In genomic region chr13:73677853-73678252, GRCm38 (mm10) we compare ENCODE assay signal across 22 mouse cellular contexts. TPM values are rescaled to one million over a fixed set of nuclear protein-coding genes. Genes with fewer than 3 reads are reported as not detected.
A peak's percentile ranks its signal among the peaks of the same experiment; 100 is the strongest.
DNase-seq lines count a peak whose midpoint lies in the region; ATAC-seq and TF ChIP-seq lines count a peak whose summit lies in the region.
"Had no signal": no experiment of that assay in that cellular context is flagged by ENCODE, and none has a peak within 500 bp of the region (broad histone marks: within the 10 kb centered on the region; RNA-seq: fewer than 3 reads in every experiment).

Gene Slc6a18, minus strand, starts transcription at chr13:73678023.

- H3K4me3 ChIP-seq in kidney, postnatal 0 days (replicated peaks; ENCODE audit: low read depth, low read length): no peak within 1 kb of the TSS
- H3K4me3 ChIP-seq: embryonic facial prominence, embryonic 12.5 days; forebrain, embryonic 15.5 days; heart, adult 2 months; heart, embryonic 15.5 days; hindbrain, embryonic 13.5 days had no signal

- peak within 1 kb of the TSS; percentile 52; the same call in 1 of the 2 replicates for H3K27ac ChIP-seq in kidney, postnatal 0 days
- H3K27ac ChIP-seq: embryonic facial prominence, embryonic 12.5 days; forebrain, embryonic 15.5 days; heart, adult 2 months; heart, embryonic 15.5 days; hindbrain, embryonic 13.5 days had no signal

- 0 out of 2 replicates have a peak within 1 kb of the TSS, but pooled peaks have one; percentile 18 for H3K4me2 ChIP-seq in kidney, postnatal 0 days (ENCODE audit: low read length)
- H3K4me2 ChIP-seq: embryonic facial prominence, embryonic 12.5 days; forebrain, embryonic 15.5 days; heart, embryonic 11.5 days; heart, embryonic 15.5 days; hindbrain, embryonic 13.5 days had no signal

- POLR2A ChIA-PET in Patski (lab: Charles Lee): interaction anchor here (0.6 kb wide), 1 partner anchor 13 kb away, joined by 3 read pairs; no protein-coding TSS in a partner anchor

- H3K9ac ChIP-seq in kidney, postnatal 0 days (ENCODE audit: low read depth, low read length): no peak within 1 kb of the TSS
- H3K9ac ChIP-seq: embryonic facial prominence, embryonic 12.5 days; forebrain, embryonic 15.5 days; heart, embryonic 15.5 days; hindbrain, embryonic 13.5 days had no signal

- intact Hi-C loops in left cerebral cortex, postnatal 25 days (cut with DNase I): no loop called here

- TF ChIP-seq CTCF in Patski (IDR thresholded peaks at IDR 0.05): no peak
- no peak for TF ChIP-seq CTCF in kidney, postnatal 0 days (IDR thresholded peaks at IDR 0.05; ENCODE audit: low read depth)

- H3K4me1 ChIP-seq in kidney, postnatal 0 days (replicated peaks; ENCODE audit: insufficient read depth, low read length): peaks cover 3% of the 10 kb centered on the region; the same call in 1 of the 2 replicates
- H3K4me1 ChIP-seq: embryonic facial prominence, embryonic 12.5 days; forebrain, embryonic 15.5 days; heart, embryonic 15.5 days; hindbrain, embryonic 13.5 days had no signal

- H3K36me3 ChIP-seq in kidney, postnatal 0 days (ENCODE audit: insufficient read depth, low read length): no peaks in the 10 kb centered on the region
- H3K36me3 ChIP-seq: embryonic facial prominence, embryonic 12.5 days; forebrain, embryonic 15.5 days; heart, embryonic 15.5 days; hindbrain, embryonic 13.5 days had no signal

- 78% methylated on average over 3 of the region's 3 CpGs for WGBS in kidney, postnatal 0 days

- no peak for ATAC-seq in Patski
- no peak for ATAC-seq in kidney, postnatal 0 days (replicated peaks; ENCODE audit: low FRiP score, low read depth)
- ATAC-seq: forebrain, embryonic 15.5 days had no signal

- H3K27me3 ChIP-seq in Patski: no peaks in the 10 kb centered on the region
- H3K27me3 ChIP-seq in kidney, postnatal 0 days (ENCODE audit: insufficient read depth, low read length): no peaks in the 10 kb centered on the region
- H3K27me3 ChIP-seq: embryonic facial prominence, embryonic 12.5 days; forebrain, embryonic 15.5 days; heart, embryonic 15.5 days; hindbrain, embryonic 13.5 days had no signal

- in situ Hi-C loops in Patski (cut with MboI; ENCODE audit: low pct_unique_long_range_greater_than_20kb): no loop called here

- no peaks in the 10 kb centered on the region for H3K9me3 ChIP-seq in kidney, postnatal 0 days (replicated peaks; ENCODE audit: low read length)
- H3K9me3 ChIP-seq: embryonic facial prominence, embryonic 12.5 days; forebrain, embryonic 15.5 days; heart, embryonic 15.5 days; hindbrain, embryonic 13.5 days had no signal

- CTCF ChIA-PET in Patski (lab: Charles Lee): interaction anchor here (1.4 to 6.0 kb wide), 4 partner anchors 11 to 31 kb away, joined by 4 to 54 read pairs (median 16); no protein-coding TSS in a partner anchor

- DNase-seq in Patski (ENCODE audit: low read depth, low spot score): no peak
- DNase-seq in kidney, adult 8-10 months: peak; percentile 70 to 74
- no peak for DNase-seq in kidney, postnatal 0 days (ENCODE audit: low spot score)
- DNase-seq in kidney, postnatal 36 days: peak; percentile 64 to 75
- no peak for DNase-seq in left cerebral cortex, postnatal 25 days (ENCODE audit: low spot score in 2 of 2)
- DNase-seq in urinary bladder, postnatal 25 days (ENCODE audit: low spot score): no peak
- DNase-seq: adrenal gland, postnatal 10 days; cerebellum, adult 11 months; cerebellum, adult 9-10 months; cerebellum, postnatal 25 days; gastrocnemius, postnatal 10 days; heart, adult 2 months; heart, postnatal 14 days had no signal

RNA-seq across cellular contexts. Expression of gene Slc6a18, which starts in this region (rescaled TPM):
- polyA plus RNA-seq in Patski (2021): 23.7 TPM
- 75.5 and 76.6 TPM in 2 replicates for polyA plus RNA-seq in kidney, postnatal 0 days (2015; fragmentation: Nextera tagmentation; extraction: Ambion mirVana)
- total RNA-seq in left cerebral cortex, postnatal 25 days (2021): not detected
- total RNA-seq: adrenal gland, postnatal 10 days; CH12.LX; heart, adult 2 months; heart, postnatal 14 days; hematopoietic stem cell, adult 5-6 weeks had no signal
- polyA plus RNA-seq: brain, embryonic 14.5 days; embryonic facial prominence, embryonic 12.5 days; forebrain, embryonic 11.5 days; forebrain, embryonic 15.5 days; heart, adult 2 months; heart, embryonic 11.5 days; heart, embryonic 15.5 days; hindbrain, embryonic 13.5 days had no signal

Comparison
In these comparisons a context has a peak if more than half of its experiments do, and no peak if none do; other contexts are left out.
1. DNase-seq: peak in kidney, adult 8-10 months (2 of 2) and kidney, postnatal 36 days (2 of 2); none in Patski (single experiment), kidney, postnatal 0 days (single experiment), left cerebral cortex, postnatal 25 days (0 of 2) and urinary bladder, postnatal 25 days (single experiment).